Mouse (Mus musculus): ENCODE measurements around the gene Ttf1. TPM values are rescaled to one million over a fixed set of nuclear protein-coding genes. Genes with fewer than 3 reads are reported as not detected.
"Not testable (repeated sequence)": the region's sequence is repeated elsewhere in the genome, so short reads cannot be mapped to it uniquely, and the experiment has no call there.

The Ttf1 gene
- polyA plus RNA-seq, 1 experiment from 2014 or later, result 10.5 TPM

- WGBS, result 93% methylated on average over 7 of the region's 7 CpGs
Observed at GRCm38 (mm10) chr2:29074676-29075075, 14.6 kb downstream of the Ttf1 start.

GRCm38 (mm10) chr2:29075331-29076070 is 15.4 kb downstream of the Ttf1 start:
- peaks cover 80% of the 10 kb centered on the region for H3K36me3 ChIP-seq
- no peaks in the 10 kb centered on the region for H3K9me3 ChIP-seq
- H3K4me1 ChIP-seq, result no peaks in the 10 kb centered on the region
- no peak overlapping the region for H3K27ac ChIP-seq (replicated peaks)
- no peak overlapping the region for H3K4me3 ChIP-seq
- H3K9ac ChIP-seq (replicated peaks), result no peak overlapping the region
- no peak for ATAC-seq (replicated peaks)
- 89% methylated on average over 11 of the region's 11 CpGs for WGBS
- no peak overlapping the region for H3K4me2 ChIP-seq (replicated peaks)
- no peaks in the 10 kb centered on the region for H3K27me3 ChIP-seq

More at GRCm38 (mm10) chr2:29074676-29075075, 14.6 kb downstream of the Ttf1 start:
- H3K27me3 ChIP-seq, result no peaks in the 10 kb centered on the region
- H3K9me3 ChIP-seq, result no peaks in the 10 kb centered on the region
- H3K9ac ChIP-seq (replicated peaks), result no peak overlapping the region
- H3K4me1 ChIP-seq, result no peaks in the 10 kb centered on the region
- H3K36me3 ChIP-seq, result peaks cover 79% of the 10 kb centered on the region
- no peak overlapping the region for H3K4me3 ChIP-seq
- no peak overlapping the region for H3K27ac ChIP-seq (replicated peaks)
- H3K4me2 ChIP-seq (replicated peaks), result no peak overlapping the region
- ATAC-seq (replicated peaks), result no peak

- no peaks in the 10 kb centered on the region for H3K9me3 ChIP-seq
- peaks cover 80% of the 10 kb centered on the region for H3K36me3 ChIP-seq
- H3K4me3 ChIP-seq, result no peak overlapping the region
- H3K4me1 ChIP-seq, result no peaks in the 10 kb centered on the region
- H3K27ac ChIP-seq (replicated peaks), result no peak overlapping the region
- 84% methylated on average over 2 of the region's 2 CpGs for WGBS
- no peak for ATAC-seq (replicated peaks)
- H3K4me2 ChIP-seq (replicated peaks), result no peak overlapping the region
- no peaks in the 10 kb centered on the region for H3K27me3 ChIP-seq
- H3K9ac ChIP-seq (replicated peaks), result no peak overlapping the region
Observed at GRCm38 (mm10) chr2:29076226-29076625, 16.2 kb downstream of the Ttf1 start.

- Histone ChIP-seq H3K4me2 (replicated peaks) (no peak overlapping the region), H3K36me3 (peaks cover 77% of the 10 kb centered on the region), H3K27me3 (no peaks in the 10 kb centered on the region), H3K27ac (replicated peaks) (no peak overlapping the region), H3K4me3 (no peak overlapping the region), H3K4me1 (no peaks in the 10 kb centered on the region), H3K9ac (replicated peaks) (no peak overlapping the region), H3K9me3 (no peaks in the 10 kb centered on the region)
- no peak for ATAC-seq (replicated peaks)
- 75% methylated on average over 3 of the region's 3 CpGs for WGBS
Observed at GRCm38 (mm10) chr2:29081965-29082364, 21.9 kb downstream of the Ttf1 start.

GRCm38 (mm10) chr2:29086026-29086425 is 26.0 kb downstream of the Ttf1 start:
- WGBS, result 93% methylated on average over 7 of the region's 7 CpGs
- Histone ChIP-seq H3K9me3 (no peaks in the 10 kb centered on the region), H3K36me3 (peaks cover 46% of the 10 kb centered on the region), H3K9ac (replicated peaks) (no peak overlapping the region), H3K4me3 (no peak overlapping the region), H3K27me3 (no peaks in the 10 kb centered on the region), H3K4me2 (replicated peaks) (no peak overlapping the region), H3K4me1 (no peaks in the 10 kb centered on the region), H3K27ac (replicated peaks) (no peak overlapping the region)
- ATAC-seq (replicated peaks), result no peak

GRCm38 (mm10) chr2:29089276-29089675 is 29.2 kb downstream of the Ttf1 start:
- H3K4me1 ChIP-seq; H3K9me3 ChIP-seq; H3K4me2 ChIP-seq (replicated peaks); H3K27me3 ChIP-seq; ATAC-seq (replicated peaks); H3K9ac ChIP-seq (replicated peaks); H3K27ac ChIP-seq (replicated peaks); H3K4me3 ChIP-seq: not testable (repeated sequence)
- peaks cover 25% of the 10 kb centered on the region for H3K36me3 ChIP-seq
- 89% methylated on average over 6 of the region's 6 CpGs for WGBS

- no peak for ATAC-seq (replicated peaks)
- Histone ChIP-seq H3K4me2 (replicated peaks) (no peak overlapping the region), H3K27me3 (no peaks in the 10 kb centered on the region), H3K4me3 (no peak overlapping the region), H3K9ac (replicated peaks) (no peak overlapping the region), H3K36me3 (no peaks in the 10 kb centered on the region), H3K27ac (replicated peaks) (no peak overlapping the region), H3K9me3 (no peaks in the 10 kb centered on the region), H3K4me1 (no peaks in the 10 kb centered on the region)
- 91% methylated on average over 8 of the region's 8 CpGs for WGBS
Observed at GRCm38 (mm10) chr2:29095674-29096073, 35.6 kb downstream of the Ttf1 start.

- Histone ChIP-seq H3K4me1 (no peaks in the 10 kb centered on the region), H3K4me2 (replicated peaks) (no peak overlapping the region), H3K9ac (replicated peaks) (no peak overlapping the region), H3K27me3 (no peaks in the 10 kb centered on the region), H3K9me3 (no peaks in the 10 kb centered on the region), H3K27ac (replicated peaks) (no peak overlapping the region), H3K4me3 (no peak overlapping the region), H3K36me3 (no peaks in the 10 kb centered on the region)
- WGBS, result 35% methylated on average over 4 of the region's 4 CpGs
- ATAC-seq (replicated peaks), result no peak
Observed at GRCm38 (mm10) chr2:29096751-29097150, 36.7 kb downstream of the Ttf1 start.

GRCm38 (mm10) chr2:29097465-29097864 is 37.4 kb downstream of the Ttf1 start:
- H3K4me2 ChIP-seq (replicated peaks), result no peak overlapping the region
- no peak overlapping the region for H3K9ac ChIP-seq (replicated peaks)
- WGBS, result 83% methylated on average over 3 of the region's 3 CpGs
- H3K4me3 ChIP-seq, result no peak overlapping the region
- ATAC-seq (replicated peaks), result no peak
- no peaks in the 10 kb centered on the region for H3K36me3 ChIP-seq
- H3K9me3 ChIP-seq, result no peaks in the 10 kb centered on the region
- no peak overlapping the region for H3K27ac ChIP-seq (replicated peaks)
- H3K27me3 ChIP-seq, result no peaks in the 10 kb centered on the region
- no peaks in the 10 kb centered on the region for H3K4me1 ChIP-seq

- 95% methylated on average over 5 of the region's 5 CpGs for WGBS
- not testable (repeated sequence) for H3K27me3 ChIP-seq; ATAC-seq (replicated peaks); H3K4me1 ChIP-seq; H3K4me2 ChIP-seq (replicated peaks); H3K9me3 ChIP-seq; H3K36me3 ChIP-seq; H3K27ac ChIP-seq (replicated peaks); H3K9ac ChIP-seq (replicated peaks); H3K4me3 ChIP-seq
Observed at GRCm38 (mm10) chr2:29097955-29098354, 37.9 kb downstream of the Ttf1 start.

GRCm38 (mm10) chr2:29098786-29099185 is 38.7 kb downstream of the Ttf1 start:
- WGBS, result 81% methylated on average over 8 of the region's 8 CpGs
- Histone ChIP-seq H3K9me3 (no peaks in the 10 kb centered on the region), H3K36me3 (no peaks in the 10 kb centered on the region), H3K9ac (replicated peaks) (no peak overlapping the region), H3K4me2 (replicated peaks) (no peak overlapping the region), H3K4me1 (no peaks in the 10 kb centered on the region), H3K27ac (replicated peaks) (no peak overlapping the region), H3K4me3 (no peak overlapping the region), H3K27me3 (no peaks in the 10 kb centered on the region)
- ATAC-seq (replicated peaks), result no peak

GRCm38 (mm10) chr2:29099646-29100045 is 39.6 kb downstream of the Ttf1 start:
- 91% methylated on average over 14 of the region's 14 CpGs for WGBS

More at GRCm38 (mm10) chr2:29099646-29100045, 39.6 kb downstream of the Ttf1 start:
- no peaks in the 10 kb centered on the region for H3K9me3 ChIP-seq
- H3K4me2 ChIP-seq (replicated peaks), result no peak overlapping the region
- no peaks in the 10 kb centered on the region for H3K27me3 ChIP-seq
- H3K9ac ChIP-seq (replicated peaks), result no peak overlapping the region
- H3K27ac ChIP-seq (replicated peaks), result no peak overlapping the region
- no peaks in the 10 kb centered on the region for H3K4me1 ChIP-seq
- ATAC-seq (replicated peaks), result no peak
- no peak overlapping the region for H3K4me3 ChIP-seq
- no peaks in the 10 kb centered on the region for H3K36me3 ChIP-seq
